Mouse (Mus musculus) heart, adult 2 months (tissue): ENCODE measurements around the gene Mfsd4b1. TPM values are rescaled to one million over a fixed set of nuclear protein-coding genes. Genes with fewer than 3 reads are reported as not detected.

Experiments
- DNase-seq, 2 experiments: peaks; one replicate each; pipeline ENCODE4 v3.0.0; 2021
- H3K27ac ChIP-seq: fragments of 200-600 bp; 2 replicates; pipeline ENCODE4 v1.8.1; 2022
- H3K27me3 ChIP-seq: fragments of 200-500 bp; 2 replicates; pipeline ENCODE4 v1.6.1; 2012; ENCODE audit warnings: mild to moderate bottlenecking, low read length, inconsistent platforms, mixed read lengths; ENCODE audit not compliant: control insufficient read depth, insufficient read depth
- H3K36me3 ChIP-seq: fragments of 200-500 bp; 2 replicates; pipeline ENCODE4 v1.6.1; 2012; ENCODE audit warnings: low read length, inconsistent platforms; ENCODE audit not compliant: control insufficient read depth, insufficient read depth
- H3K4me1 ChIP-seq: fragments of 200-500 bp; 2 replicates; pipeline ENCODE4 v1.6.1; 2011; ENCODE audit warnings: low read length; ENCODE audit not compliant: control insufficient read depth, insufficient read depth
- H3K4me3 ChIP-seq: fragments of 200-600 bp; 2 replicates; pipeline ENCODE4 v1.8.1; 2022
- H3K79me2 ChIP-seq: fragments of 200-500 bp; replicated peaks from 2 replicates; pipeline ENCODE4 v1.6.1; 2012; ENCODE audit warnings: mild to moderate bottlenecking, inconsistent platforms, low read length, moderate library complexity, mixed read lengths; ENCODE audit not compliant: control insufficient read depth, insufficient read depth
- H3K9ac ChIP-seq: fragments of 200-500 bp; 2 replicates; pipeline ENCODE4 v1.6.1; 2012; ENCODE audit warnings: low read depth, mild to moderate bottlenecking, control low read depth, inconsistent platforms, low read length, mixed read lengths
- CTCF ChIP-seq: fragments of 200-600 bp; IDR thresholded peaks from 2 replicates; pipeline ENCODE4 v1.8.1; 2022; ENCODE audit warnings: antibody characterized with exemption, mild to moderate bottlenecking, moderate library complexity
- EP300 ChIP-seq: fragments of 200-500 bp; IDR thresholded peaks from 2 replicates; pipeline ENCODE4 v1.6.1; 2011; ENCODE audit warnings: low read depth, low read length, control low read depth; ENCODE audit not compliant: insufficient read depth
- POLR2A ChIP-seq: fragments of 200-500 bp; IDR thresholded peaks from 2 replicates; pipeline ENCODE4 v1.6.1; 2011; ENCODE audit warnings: mild to moderate bottlenecking, low read depth, low read length, control low read depth; ENCODE audit not compliant: insufficient read depth
- WGBS: fragments of 180-500 bp; shearing (Covaris S2); methylation state at CpG from one replicate; pipeline ENCODE4 v1.1.7; 2018; 5-methylcytosine and 5-hydroxymethylcytosine counted together
- intact Hi-C: fragments of 180-260 bp; cut with DNase I; formaldehyde crosslinking; loops from one replicate; pipeline ENCODE4 v1.15.1; 2025
- polyA plus RNA-seq: library from polyadenylated mRNA; depleted of rRNA; stranded (reverse); fragments of >200 nt; gene quantifications from 2 replicates; pipeline ENCODE4 v1.2.3, GENCODE M21; 2012
- total RNA-seq, 2 experiments: library from RNA; stranded (reverse); gene quantifications; 2 replicates each; pipeline ENCODE4 v1.2.3; 2021

The Mfsd4b1 gene
- total and polyA plus RNA-seq, 3 experiments = 1.7 to 3.3 (median 2.5) TPM

DNA sequence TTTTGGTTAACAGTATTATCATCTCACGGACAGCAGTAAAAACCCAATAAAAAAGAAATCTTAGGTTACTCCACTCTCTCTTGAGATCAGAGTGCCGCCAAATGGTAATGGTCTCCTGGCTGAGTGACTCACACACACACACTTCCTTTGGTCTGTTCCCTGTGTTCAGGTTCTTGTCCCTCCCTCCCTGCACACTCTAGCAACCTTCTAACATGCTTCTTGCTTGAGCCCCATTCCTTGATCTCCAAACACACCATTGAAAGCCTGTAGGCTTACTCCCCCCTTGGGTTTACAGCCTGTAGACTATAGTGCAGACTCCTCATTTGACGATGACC is 33.7 kb upstream of the Mfsd4b1 start:
- no peak overlapping the region for H3K4me3 ChIP-seq
- H3K4me1 ChIP-seq = no peaks in the 10 kb centered on the region
- DNase-seq = no peak
- no peak overlapping the region for H3K27ac ChIP-seq
- no peak for TF ChIP-seq EP300
- no peak for TF ChIP-seq CTCF
- TF ChIP-seq POLR2A = no peak
- intact Hi-C loops = no loop called here
- no peaks in the 10 kb centered on the region for H3K79me2 ChIP-seq
- no peaks in the 10 kb centered on the region for H3K27me3 ChIP-seq
- H3K9ac ChIP-seq = no peak overlapping the region
- WGBS = 77% methylated on average over 3 of the region's 3 CpGs
- H3K36me3 ChIP-seq = no peaks in the 10 kb centered on the region

DNA sequence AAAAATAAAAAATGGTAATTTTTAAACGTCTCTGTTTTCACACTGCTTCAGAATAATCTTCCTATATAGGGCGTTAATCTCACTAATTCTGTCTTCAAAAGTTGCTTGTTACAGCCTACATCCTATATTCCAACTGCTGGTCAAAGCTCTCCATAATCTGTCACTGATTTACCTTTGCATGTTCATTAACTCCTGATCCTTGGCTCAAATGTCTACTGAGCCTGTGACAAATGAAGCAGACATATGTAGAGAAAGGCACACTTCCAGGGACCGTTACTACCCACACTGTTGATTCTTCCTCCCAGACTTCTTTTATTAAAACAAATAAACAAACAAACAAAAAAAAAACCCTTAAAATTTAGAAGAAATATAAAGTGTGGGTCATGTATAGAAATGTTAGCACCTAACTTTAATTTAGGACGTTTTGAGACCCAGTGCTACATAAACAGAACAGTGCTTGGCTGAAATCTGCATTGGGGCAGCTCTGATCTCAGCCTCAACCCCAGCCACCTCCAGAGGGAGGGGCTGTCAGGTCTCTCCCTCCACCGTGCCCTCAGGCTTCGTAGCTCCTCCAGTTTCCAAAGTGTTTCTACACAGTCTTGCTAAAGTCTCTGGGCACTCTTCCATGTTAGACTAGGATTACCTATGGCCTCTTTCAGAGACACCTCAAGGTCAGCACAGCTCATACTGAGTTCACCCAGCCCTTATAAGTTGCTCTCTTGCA is 33.2 kb upstream of the Mfsd4b1 start:
- Histone ChIP-seq H3K4me3 (no peak overlapping the region), H3K79me2 (no peaks in the 10 kb centered on the region), H3K9ac (no peak overlapping the region), H3K27ac (no peak overlapping the region), H3K27me3 (no peaks in the 10 kb centered on the region), H3K36me3 (no peaks in the 10 kb centered on the region), H3K4me1 (no peaks in the 10 kb centered on the region)
- DNase-seq = no peak
- TF ChIP-seq POLR2A (no peak), EP300 (no peak), CTCF (no peak)
- WGBS = 49% methylated on average over 6 of the region's 6 CpGs
- intact Hi-C loops = no loop called here

DNA sequence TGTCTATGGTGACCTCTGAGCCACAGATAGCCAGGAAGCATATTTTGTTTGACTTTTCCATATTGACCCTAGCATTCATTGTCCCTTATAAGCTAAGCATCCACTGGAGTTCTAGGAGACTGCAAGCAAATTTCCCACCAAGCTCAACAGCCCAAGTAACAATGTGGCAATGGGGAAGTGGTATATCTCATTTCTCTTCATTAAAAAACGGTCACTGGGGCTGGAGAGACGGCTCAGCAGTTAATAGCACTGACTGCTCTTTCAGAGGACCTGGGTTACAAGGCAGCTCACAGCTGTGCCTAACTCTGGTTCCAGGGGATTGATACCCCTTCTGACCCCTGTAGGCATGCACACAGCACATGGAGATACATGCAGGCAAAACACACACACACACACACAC is 32.5 kb upstream of the Mfsd4b1 start:
- no peaks in the 10 kb centered on the region for H3K36me3 ChIP-seq
- H3K9ac ChIP-seq = no peak overlapping the region
- no peaks in the 10 kb centered on the region for H3K27me3 ChIP-seq
- no peak overlapping the region for H3K4me3 ChIP-seq
- DNase-seq = no peak
- no peak for TF ChIP-seq EP300
- TF ChIP-seq POLR2A = no peak
- TF ChIP-seq CTCF = no peak
- intact Hi-C loops = no loop called here
- no peak overlapping the region for H3K27ac ChIP-seq
- WGBS = 74% methylated on average over 2 of the region's 2 CpGs
- H3K4me1 ChIP-seq = no peaks in the 10 kb centered on the region
- no peaks in the 10 kb centered on the region for H3K79me2 ChIP-seq

DNA sequence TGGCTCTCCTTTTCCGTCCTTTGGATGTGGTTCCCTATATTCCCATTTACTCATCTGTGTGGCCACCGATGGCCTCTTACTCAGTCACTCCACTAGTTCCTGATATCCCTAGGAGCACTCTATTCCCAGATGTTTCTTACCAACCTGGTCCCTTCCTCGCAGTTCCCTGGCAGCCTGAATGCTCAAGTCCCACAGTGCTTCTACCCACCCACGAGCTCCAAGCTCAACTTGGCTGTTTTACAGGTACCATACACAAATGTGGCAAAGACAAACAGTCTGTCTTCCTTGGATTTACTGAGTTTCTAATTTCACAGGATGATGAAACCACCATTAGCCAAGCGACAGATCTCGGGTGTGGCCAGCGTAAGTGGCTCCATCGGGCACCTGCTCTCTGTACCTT is 29.4 kb upstream of the Mfsd4b1 start:
- TF ChIP-seq POLR2A (no peak), EP300 (no peak), CTCF (no peak)
- no peaks in the 10 kb centered on the region for H3K4me1 ChIP-seq
- 84% methylated on average over 8 of the region's 8 CpGs for WGBS
- H3K9ac ChIP-seq = no peak overlapping the region
- H3K36me3 ChIP-seq = no peaks in the 10 kb centered on the region
- no peaks in the 10 kb centered on the region for H3K27me3 ChIP-seq
- intact Hi-C loops = loop anchor here (1.0 kb wide), 1 partner anchor 158 kb away; no protein-coding TSS in a partner anchor
- no peaks in the 10 kb centered on the region for H3K79me2 ChIP-seq
- H3K27ac ChIP-seq = no peak overlapping the region
- H3K4me3 ChIP-seq = no peak overlapping the region
- DNase-seq = no peak

DNA sequence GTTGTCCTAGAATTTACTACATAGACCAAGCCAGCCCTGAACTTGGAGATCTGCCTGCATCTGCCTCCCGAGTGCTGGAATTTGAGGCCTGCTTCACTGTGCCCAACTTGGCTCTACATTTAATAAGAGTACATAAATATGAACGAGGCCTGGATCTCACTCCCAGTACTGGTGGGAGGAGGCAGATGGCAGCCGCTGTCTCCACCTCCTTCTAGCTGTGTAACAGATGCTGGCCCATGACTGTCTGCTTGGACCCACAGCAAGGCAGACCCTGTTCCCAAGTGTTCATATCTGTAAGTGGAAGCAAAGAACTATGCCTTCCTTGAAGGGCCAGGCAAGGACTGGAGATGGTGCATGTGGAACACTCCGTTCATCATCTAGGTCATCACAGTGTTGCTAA is 28.8 kb upstream of the Mfsd4b1 start:
- no peak for DNase-seq
- no peaks in the 10 kb centered on the region for H3K36me3 ChIP-seq
- no peaks in the 10 kb centered on the region for H3K27me3 ChIP-seq
- no peak overlapping the region for H3K9ac ChIP-seq
- H3K4me1 ChIP-seq = no peaks in the 10 kb centered on the region
- H3K79me2 ChIP-seq = no peaks in the 10 kb centered on the region
- intact Hi-C loops = loop anchor here (1.0 kb wide), 1 partner anchor 158 kb away; no protein-coding TSS in a partner anchor
- H3K27ac ChIP-seq = no peak overlapping the region
- no peak overlapping the region for H3K4me3 ChIP-seq
- 75% methylated on average over 4 of the region's 4 CpGs for WGBS
- TF ChIP-seq CTCF = no peak

DNA sequence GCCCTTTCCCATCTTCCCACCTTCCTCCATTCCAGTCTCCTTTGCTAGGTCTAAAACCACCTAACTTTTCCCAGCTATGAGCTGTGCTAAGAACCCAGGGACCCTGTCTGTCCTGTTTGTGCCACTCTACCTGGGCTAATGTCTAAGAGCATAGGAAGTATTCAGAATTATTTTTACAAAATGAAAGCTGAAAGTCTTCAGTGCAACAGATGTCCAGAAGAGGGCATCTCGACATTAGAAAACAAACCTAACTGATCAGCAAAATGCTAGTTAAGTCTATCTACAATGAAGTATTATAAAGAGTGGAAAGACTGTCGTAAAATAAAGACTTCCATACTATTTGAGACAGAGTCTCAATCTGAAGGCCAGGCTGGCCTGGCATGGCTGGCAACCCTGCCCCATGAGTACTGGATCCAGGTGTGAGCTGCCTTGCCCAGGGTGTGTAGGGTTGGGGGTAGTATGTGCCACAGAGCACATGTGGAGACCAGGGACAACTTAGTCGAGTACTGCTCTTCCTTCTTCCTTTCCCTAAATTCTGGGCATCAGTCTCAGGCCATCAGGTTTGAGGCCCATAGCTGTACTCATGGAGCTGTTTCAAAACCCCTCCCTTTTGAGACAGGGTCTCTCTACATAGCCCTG is 28.3 kb upstream of the Mfsd4b1 start:
- TF ChIP-seq CTCF (peak; percentile 77), EP300 (no peak), POLR2A (no peak)
- no peak overlapping the region for H3K4me3 ChIP-seq
- no peaks in the 10 kb centered on the region for H3K79me2 ChIP-seq
- intact Hi-C loops = no loop called here
- WGBS = 48% methylated on average over 3 of the region's 3 CpGs
- H3K27me3 ChIP-seq = no peaks in the 10 kb centered on the region
- H3K4me1 ChIP-seq = no peaks in the 10 kb centered on the region
- H3K36me3 ChIP-seq = no peaks in the 10 kb centered on the region
- H3K27ac ChIP-seq = no peak overlapping the region
- DNase-seq = no peak
- no peak overlapping the region for H3K9ac ChIP-seq
